Mouse (Mus musculus) cortical plate, adult 2 months (tissue): Measurements from ENCODE around the gene Plcd3.

Source experiments
- CTCF ChIP-seq: fragments of 200-500 bp; IDR thresholded peaks from 2 replicates; pipeline ENCODE4 v1.5.1; 2011; ENCODE audit warnings: mild to moderate bottlenecking, control low read depth, low read length; ENCODE audit not compliant: insufficient read depth; ENCODE audit errors: extremely low read depth
- POLR2A ChIP-seq: fragments of 200-500 bp; IDR thresholded peaks from 2 replicates; pipeline ENCODE4 v1.6.1; 2011; ENCODE audit warnings: mild to moderate bottlenecking, low read length, control low read depth; ENCODE audit not compliant: insufficient read depth; ENCODE audit errors: extremely low read depth

DNA sequence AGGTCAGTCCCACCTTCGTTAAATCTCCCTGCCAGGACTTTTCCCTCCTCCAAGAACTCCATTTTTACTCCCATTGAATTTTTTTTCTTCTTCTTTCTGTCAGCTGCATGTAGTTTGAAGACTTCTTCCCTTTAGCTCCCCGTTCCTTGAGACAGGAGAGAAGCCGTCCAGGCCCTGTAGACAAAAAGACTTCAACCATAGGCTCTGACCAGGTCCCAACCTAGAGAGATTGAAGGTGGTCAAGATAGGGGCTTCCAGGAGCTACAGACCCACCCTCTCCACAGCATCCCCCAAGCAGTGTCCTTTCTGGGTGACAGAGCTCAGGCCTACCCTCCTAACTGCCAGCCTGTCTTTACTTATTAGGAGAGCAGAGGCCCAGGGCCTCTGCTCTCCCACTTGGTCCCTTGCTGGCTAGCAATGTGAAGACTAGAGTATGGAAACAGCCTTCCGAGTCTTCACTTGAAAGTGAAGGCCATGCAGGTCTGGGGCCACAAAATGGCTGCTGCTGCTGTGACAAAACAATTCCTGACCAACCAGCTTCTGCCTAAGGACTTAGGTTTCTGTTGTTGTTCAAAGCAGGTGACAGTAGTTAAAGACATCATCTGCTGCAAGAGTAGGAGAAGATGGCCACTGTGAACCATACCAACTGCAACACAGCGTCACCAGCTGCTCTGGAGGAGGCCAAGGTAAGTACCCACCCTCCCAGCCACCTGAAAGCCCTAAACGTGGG, 32.2 kb upstream of the Plcd3 start:
- TF ChIP-seq POLR2A (no peak), CTCF (no peak)
